Mouse (Mus musculus): ENCODE results near the gene Olfr576. TPM values are rescaled to one million over a fixed set of nuclear protein-coding genes. Genes with fewer than 3 reads are reported as not detected.

Gene Olfr576
- not detected for total RNA-seq (2021)

DNA sequence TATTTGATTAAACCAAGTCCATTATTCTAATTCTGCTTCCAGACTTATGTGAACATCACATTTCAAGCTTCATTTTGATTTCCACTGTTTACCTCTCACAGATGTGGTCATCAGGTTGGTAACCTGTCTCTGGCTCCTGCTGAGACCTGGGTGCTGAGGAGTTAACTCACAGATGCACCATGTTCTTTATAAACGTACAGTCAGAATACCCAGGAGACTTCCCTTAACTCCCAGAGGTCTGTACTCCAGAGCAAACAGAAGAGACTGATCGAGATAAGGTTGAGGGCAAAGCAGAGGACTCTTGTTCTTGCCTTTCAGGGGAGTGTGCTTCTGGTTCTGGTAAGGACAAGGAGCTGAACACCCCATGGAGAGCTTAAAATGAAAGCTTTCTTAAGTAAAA, at the start of gene Olfr576:
TSS of gene Olfr576 (plus strand) at position 301 of the 400 bp plus-strand sequence.
- intact Hi-C loops (cut with DNase I), result no loop called here
- DNase-seq, result no peak

DNA sequence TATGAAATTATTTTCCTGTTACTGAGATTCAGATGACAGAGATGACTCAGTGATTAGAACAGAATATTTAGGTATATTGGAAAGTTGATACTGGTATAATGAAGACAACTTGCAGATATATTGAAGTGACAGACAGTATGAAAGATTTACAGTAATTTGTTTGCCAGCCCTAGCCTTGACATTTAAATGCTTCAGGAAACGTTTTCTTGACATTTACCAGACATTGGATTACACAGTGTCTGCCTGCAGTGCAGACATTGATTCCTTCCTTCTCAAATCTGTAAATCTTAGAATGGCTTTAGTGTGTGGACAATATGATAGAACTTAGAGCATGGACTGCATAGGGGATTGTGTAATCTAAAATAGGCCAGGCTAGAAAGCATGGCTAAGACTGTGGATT, 47.2 kb upstream of the Olfr576 start:
- intact Hi-C loops (cut with DNase I), result loop anchor here (10.0 kb wide), 2 partner anchors 160 to 220 kb away; partner anchors contain the start of genes Olfr557, Olfr560 and Olfr78

GRCm38 (mm10) chr7:102916405-102916804, 46.1 kb upstream of the Olfr576 start:
- DNase-seq, result no peak
- intact Hi-C loops (cut with DNase I), result loop anchor here (10.0 kb wide), 2 partner anchors 162 to 222 kb away; partner anchors contain the start of genes Olfr557, Olfr560 and Olfr78

More for the DNA sequence above, 47.2 kb upstream of the Olfr576 start:
- no peak for DNase-seq

GRCm38 (mm10) chr7:102917032-102917875, 45.2 kb upstream of the Olfr576 start, which contains the start of gene Olfr571:
TSS of gene Olfr571 (minus strand) at chr7:102917536.
- no peak for DNase-seq
- intact Hi-C loops (cut with DNase I), result loop anchor here (10.0 kb wide), 2 partner anchors 162 to 222 kb away; partner anchors contain the start of genes Olfr557, Olfr560 and Olfr78

- no peak for DNase-seq
- intact Hi-C loops (cut with DNase I), result loop anchor here (1.0 to 10.0 kb wide), 4 partner anchors 165 to 406 kb away; partner anchors contain the start of genes Olfr556, Olfr557, Olfr560 and Olfr78
Measured at GRCm38 (mm10) chr7:102919632-102920031, 42.8 kb upstream of the Olfr576 start.

GRCm38 (mm10) chr7:102924109-102924508, 38.4 kb upstream of the Olfr576 start, which contains the start of gene Olfr572:
TSS of gene Olfr572 (plus strand) at chr7:102924409.
- intact Hi-C loops (cut with DNase I), result no loop called here
- DNase-seq, result no peak

- no peak for DNase-seq
- intact Hi-C loops (cut with DNase I), result no loop called here
Measured at GRCm38 (mm10) chr7:102927105-102927504, 35.4 kb upstream of the Olfr576 start.

GRCm38 (mm10) chr7:102942475-102942874, 20.0 kb upstream of the Olfr576 start, which contains the start of gene Olfr573-ps1:
TSS of gene Olfr573-ps1 (minus strand) at chr7:102942575.
- DNase-seq, result no peak
- intact Hi-C loops (cut with DNase I), result no loop called here

GRCm38 (mm10) chr7:102943417-102943816, 19.0 kb upstream of the Olfr576 start:
- intact Hi-C loops (cut with DNase I), result no loop called here
- no peak for DNase-seq

DNA sequence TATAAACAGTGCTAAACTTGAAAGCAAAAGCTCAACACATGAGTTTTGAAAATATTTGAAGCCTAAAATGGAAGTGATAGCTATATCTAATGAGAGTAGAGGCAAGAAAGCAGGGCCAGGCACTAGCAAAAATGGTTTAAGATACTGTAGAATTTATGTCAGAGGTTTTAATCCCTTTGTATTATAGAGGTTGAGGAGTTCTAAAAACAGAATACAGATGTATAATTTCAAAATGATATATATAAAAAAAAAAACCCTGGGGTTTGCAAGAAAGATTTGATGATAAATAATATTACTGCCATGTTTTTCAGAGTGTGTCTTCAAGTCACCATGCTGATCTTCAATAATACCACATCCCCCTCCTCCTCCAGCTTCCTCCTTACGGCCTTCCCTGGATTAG, 14.3 kb upstream of the Olfr576 start, which contains the start of gene Olfr574:
TSS of gene Olfr574 (plus strand) at position 301 of the 400 bp plus-strand sequence.
- intact Hi-C loops (cut with DNase I), result no loop called here
- DNase-seq, result no peak

- intact Hi-C loops (cut with DNase I), result no loop called here
- DNase-seq, result no peak
Measured at GRCm38 (mm10) chr7:102950732-102951131, 11.7 kb upstream of the Olfr576 start.

DNA sequence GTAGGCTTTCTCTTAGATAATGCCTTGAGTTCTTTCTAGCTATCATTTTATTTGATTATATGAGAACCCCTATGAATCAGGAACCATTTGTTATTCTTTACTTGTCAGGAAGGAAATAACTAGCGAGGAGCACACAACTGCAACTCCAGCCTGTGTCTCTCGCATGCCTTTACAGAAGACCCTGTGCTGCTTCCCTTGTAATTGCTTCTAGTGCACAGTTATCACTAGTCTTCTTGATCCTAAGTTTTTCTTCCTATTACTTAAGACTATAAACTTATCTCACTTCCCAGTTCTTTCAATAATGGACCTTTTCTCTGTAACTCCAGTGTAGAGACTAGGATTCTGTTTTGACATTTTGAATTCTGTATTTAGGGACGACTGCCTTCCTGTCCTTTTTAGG, 4.3 kb upstream of the Olfr576 start:
- DNase-seq, result no peak
- intact Hi-C loops (cut with DNase I), result no loop called here

DNA sequence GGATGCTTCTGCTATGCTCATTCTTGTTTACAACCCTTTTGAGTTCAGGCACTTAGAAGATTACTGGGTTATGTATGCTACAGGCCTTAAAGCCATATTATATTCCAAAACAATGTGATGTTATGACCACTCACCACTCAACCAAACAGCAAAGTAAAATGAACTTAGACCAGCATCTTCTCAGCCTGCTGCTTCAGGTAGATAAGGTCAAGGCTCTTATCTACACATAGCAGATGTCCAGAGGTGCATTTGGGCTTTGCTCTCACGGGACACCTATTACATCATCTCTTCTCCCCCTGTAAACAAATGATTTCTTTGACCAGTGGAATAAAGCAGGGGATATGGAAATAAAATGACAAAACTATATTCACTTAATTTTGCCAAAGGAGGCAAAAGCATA, 3.9 kb upstream of the Olfr576 start, which contains the start of gene Olfr575:
TSS of gene Olfr575 (minus strand) at position 183 of the 400 bp plus-strand sequence.
- DNase-seq, result no peak
- intact Hi-C loops (cut with DNase I), result no loop called here

DNA sequence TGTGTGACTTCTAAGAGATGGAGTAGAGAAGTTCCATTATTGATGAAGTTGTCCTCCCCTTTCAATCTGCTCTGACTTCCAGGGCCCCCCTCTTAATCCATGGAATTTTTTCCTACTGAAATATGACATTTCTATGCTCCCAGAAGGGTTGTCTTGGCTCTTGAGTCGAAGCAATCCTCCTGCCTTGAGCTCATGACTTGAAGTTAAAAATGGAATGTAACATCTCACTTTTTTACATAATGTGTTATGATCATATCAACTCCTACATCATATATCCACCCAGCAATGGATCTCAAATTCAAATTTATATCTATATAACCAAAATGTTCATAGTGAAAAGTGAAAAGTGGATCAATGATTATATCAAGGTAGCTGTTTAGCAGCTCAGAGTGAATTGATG, 11.9 kb downstream of the Olfr576 start:
- intact Hi-C loops (cut with DNase I), result no loop called here
- no peak for DNase-seq

GRCm38 (mm10) chr7:102975843-102976242, 13.4 kb downstream of the Olfr576 start, which contains the start of gene Olfr577:
TSS of gene Olfr577 (minus strand) at chr7:102975943.
- no peak for DNase-seq
- intact Hi-C loops (cut with DNase I), result no loop called here

DNA sequence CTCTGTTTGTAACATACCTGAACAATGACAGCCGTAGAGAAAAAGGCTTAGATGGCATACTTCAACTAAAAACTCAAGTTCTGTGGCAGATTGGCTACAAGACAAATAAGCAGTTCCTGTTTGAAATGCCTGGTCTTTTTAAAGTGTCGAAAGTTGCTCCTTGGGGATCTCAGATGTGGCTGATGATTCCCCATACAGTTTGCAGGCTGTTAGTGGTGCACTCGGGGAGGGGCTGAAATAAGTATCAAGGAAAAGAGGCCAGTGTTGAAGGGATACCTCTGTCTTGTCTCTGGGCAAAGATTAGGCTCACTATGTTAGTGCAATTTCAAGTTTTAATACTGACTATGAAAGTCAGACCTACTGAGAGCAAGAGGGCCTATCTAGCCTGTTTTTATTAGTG, 26.8 kb downstream of the Olfr576 start, which contains the start of gene Olfr578:
TSS of gene Olfr578 (minus strand) at position 101 of the 400 bp plus-strand sequence.
- intact Hi-C loops (cut with DNase I), result no loop called here
- no peak for DNase-seq

Other genes with a start within 250 kb of the Olfr576 start
- gene Olfr33, start 243.6 kb upstream of the Olfr576 start, total RNA-seq (2021), result not detected
- gene Olfr559, start 235.2 kb upstream of the Olfr576 start, total RNA-seq (2021), result not detected
- gene Olfr560, start 203.3 kb upstream of the Olfr576 start, total RNA-seq (2021), result not detected
- under 1 TPM; 0.28 to 0.68 TPM for gene Olfr78, start 203.2 kb upstream of the Olfr576 start, total RNA-seq (2021)
- gene Olfr561, start 191.4 kb upstream of the Olfr576 start, total RNA-seq (2021), result not detected
- gene Olfr564, start 159.2 kb upstream of the Olfr576 start, total RNA-seq (2021), result not detected
- gene Olfr566, start 103.9 kb upstream of the Olfr576 start, total RNA-seq (2021), result not detected
- not detected for gene Olfr568, start 85.5 kb upstream of the Olfr576 start, total RNA-seq (2021)
- not detected for gene Olfr569, start 71.8 kb upstream of the Olfr576 start, total RNA-seq (2021)
- gene Olfr570, start 68.1 kb upstream of the Olfr576 start, total RNA-seq (2021), result not detected
- gene Olfr571, start 45.1 kb upstream of the Olfr576 start, total RNA-seq (2021), result not detected
- gene Olfr572, start 38.3 kb upstream of the Olfr576 start, total RNA-seq (2021), result not detected
- not detected for gene Olfr573-ps1, start 20.1 kb upstream of the Olfr576 start, total RNA-seq (2021)
- gene Olfr574, start 14.2 kb upstream of the Olfr576 start, total RNA-seq (2021), result not detected
- gene Olfr575, start 3.9 kb upstream of the Olfr576 start, total RNA-seq (2021), result not detected
- not detected for gene Olfr577, start 13.3 kb downstream of the Olfr576 start, total RNA-seq (2021)
- not detected for gene Olfr578, start 26.7 kb downstream of the Olfr576 start, total RNA-seq (2021)
- gene Olfr582, start 75.4 kb downstream of the Olfr576 start, total RNA-seq (2021), result not detected
- not detected for gene Olfr583, start 88.6 kb downstream of the Olfr576 start, total RNA-seq (2021)
- gene Olfr584, start 119.2 kb downstream of the Olfr576 start, total RNA-seq (2021), result not detected
- not detected for gene Olfr585, start 135.1 kb downstream of the Olfr576 start, total RNA-seq (2021)
- not detected for gene Olfr586, start 163.0 kb downstream of the Olfr576 start, total RNA-seq (2021)
- gene Olfr588-ps1, start 178.2 kb downstream of the Olfr576 start, total RNA-seq (2021), result not detected
- not detected for gene Olfr589, start 193.7 kb downstream of the Olfr576 start, total RNA-seq (2021)
- not detected for gene Olfr591, start 215.7 kb downstream of the Olfr576 start, total RNA-seq (2021)
- not detected for gene Olfr592, start 222.1 kb downstream of the Olfr576 start, total RNA-seq (2021)
- not detected for gene Olfr593, start 249.2 kb downstream of the Olfr576 start, total RNA-seq (2021)